Mouse (Mus musculus): Measurements from ENCODE around the gene Marc2. TPM values are rescaled to one million over a fixed set of nuclear protein-coding genes. Genes with fewer than 3 reads are reported as not detected.

Gene Marc2
- polyA plus RNA-seq, 1 experiment from 2014 or later: 213 TPM

GRCm38 (mm10) chr1:184822678-184823077 is 23.6 kb downstream of the Marc2 start:
- H3K9me3 ChIP-seq (ENCODE audit: low read length): no peaks in the 10 kb centered on the region
- no peak overlapping the region for H3K27ac ChIP-seq (ENCODE audit: low read length)
- no peak for TF ChIP-seq CTCF (IDR thresholded peaks at IDR 0.05)
- TF ChIP-seq EP300 (IDR thresholded peaks at IDR 0.05): no peak
- H3K27me3 ChIP-seq (replicated peaks; ENCODE audit: insufficient read depth, low read length): no peaks in the 10 kb centered on the region
- DNase-seq (ENCODE audit: low spot score) (no peak), ATAC-seq (no peak)
- H3K9ac ChIP-seq (replicated peaks; ENCODE audit: low read depth): no peak overlapping the region
- H3K4me2 ChIP-seq (replicated peaks; ENCODE audit: low read depth, low read length): no peak overlapping the region
- H3K4me1 ChIP-seq (ENCODE audit: insufficient read depth, low read depth, low read length): no peaks in the 10 kb centered on the region
- H3K36me3 ChIP-seq (ENCODE audit: insufficient read depth, low read length): peaks cover 12% of the 10 kb centered on the region; the same call in 1 of the 2 replicates
- WGBS: 24% methylated on average over 11 of the region's 11 CpGs
- H3K4me3 ChIP-seq (ENCODE audit: low read depth, low read length): no peak overlapping the region

DNA sequence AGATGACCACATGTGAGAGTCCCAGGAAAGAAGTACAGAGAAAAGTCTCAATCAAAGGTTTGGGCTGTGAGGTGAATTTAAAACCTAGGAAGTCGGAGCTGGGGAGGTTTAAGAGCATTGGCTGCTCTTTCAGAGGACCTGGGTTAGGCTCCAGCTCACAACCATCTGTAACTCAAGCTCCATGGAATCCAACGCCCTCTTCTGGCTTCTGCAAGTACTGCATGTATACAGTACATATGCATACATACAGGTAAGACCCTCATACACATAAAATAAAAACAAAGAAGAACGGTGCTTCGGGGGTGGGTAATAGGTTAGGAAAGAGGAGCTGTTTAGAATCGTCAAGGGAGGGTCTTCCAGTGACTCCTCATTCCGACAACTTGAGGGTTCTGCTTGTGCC is 28.5 kb downstream of the Marc2 start:
- 78% methylated on average over 6 of the region's 6 CpGs for WGBS
- TF ChIP-seq CTCF (IDR thresholded peaks at IDR 0.05) (peak; percentile 40), EP300 (IDR thresholded peaks at IDR 0.05) (no peak)
- peaks cover 25% of the 10 kb centered on the region; the same call in 1 of the 2 replicates for H3K36me3 ChIP-seq (ENCODE audit: insufficient read depth, low read length)

GRCm38 (mm10) chr1:184811716-184812250 is 34.5 kb downstream of the Marc2 start:
- H3K27ac ChIP-seq (ENCODE audit: low read length): no peak overlapping the region
- no peak overlapping the region for H3K4me3 ChIP-seq (ENCODE audit: low read depth, low read length)
- no peaks in the 10 kb centered on the region for H3K4me1 ChIP-seq (ENCODE audit: insufficient read depth, low read depth, low read length)
- DNase-seq (ENCODE audit: low spot score): no peak
- ATAC-seq: no peak
- no peak overlapping the region for H3K9ac ChIP-seq (replicated peaks; ENCODE audit: low read depth)
- no peak overlapping the region for H3K4me2 ChIP-seq (replicated peaks; ENCODE audit: low read depth, low read length)
- WGBS: 77% methylated on average over 8 of the region's 8 CpGs
- no peak for TF ChIP-seq EP300 (IDR thresholded peaks at IDR 0.05)
- no peaks in the 10 kb centered on the region for H3K9me3 ChIP-seq (ENCODE audit: low read length)
- H3K36me3 ChIP-seq (ENCODE audit: insufficient read depth, low read length): peaks cover 8% of the 10 kb centered on the region; the same call in 1 of the 2 replicates
- no peaks in the 10 kb centered on the region for H3K27me3 ChIP-seq (replicated peaks; ENCODE audit: insufficient read depth, low read length)

More for the DNA sequence above, 28.5 kb downstream of the Marc2 start:
- Histone ChIP-seq H3K27ac (ENCODE audit: low read length) (no peak overlapping the region), H3K4me2 (replicated peaks; ENCODE audit: low read depth, low read length) (no peak overlapping the region), H3K4me1 (ENCODE audit: insufficient read depth, low read depth, low read length) (no peaks in the 10 kb centered on the region), H3K9ac (replicated peaks; ENCODE audit: low read depth) (no peak overlapping the region), H3K4me3 (ENCODE audit: low read depth, low read length) (no peak overlapping the region), H3K9me3 (ENCODE audit: low read length) (no peaks in the 10 kb centered on the region), H3K27me3 (replicated peaks; ENCODE audit: insufficient read depth, low read length) (no peaks in the 10 kb centered on the region)
- DNase-seq (ENCODE audit: low spot score) (no peak), ATAC-seq (no peak)

DNA sequence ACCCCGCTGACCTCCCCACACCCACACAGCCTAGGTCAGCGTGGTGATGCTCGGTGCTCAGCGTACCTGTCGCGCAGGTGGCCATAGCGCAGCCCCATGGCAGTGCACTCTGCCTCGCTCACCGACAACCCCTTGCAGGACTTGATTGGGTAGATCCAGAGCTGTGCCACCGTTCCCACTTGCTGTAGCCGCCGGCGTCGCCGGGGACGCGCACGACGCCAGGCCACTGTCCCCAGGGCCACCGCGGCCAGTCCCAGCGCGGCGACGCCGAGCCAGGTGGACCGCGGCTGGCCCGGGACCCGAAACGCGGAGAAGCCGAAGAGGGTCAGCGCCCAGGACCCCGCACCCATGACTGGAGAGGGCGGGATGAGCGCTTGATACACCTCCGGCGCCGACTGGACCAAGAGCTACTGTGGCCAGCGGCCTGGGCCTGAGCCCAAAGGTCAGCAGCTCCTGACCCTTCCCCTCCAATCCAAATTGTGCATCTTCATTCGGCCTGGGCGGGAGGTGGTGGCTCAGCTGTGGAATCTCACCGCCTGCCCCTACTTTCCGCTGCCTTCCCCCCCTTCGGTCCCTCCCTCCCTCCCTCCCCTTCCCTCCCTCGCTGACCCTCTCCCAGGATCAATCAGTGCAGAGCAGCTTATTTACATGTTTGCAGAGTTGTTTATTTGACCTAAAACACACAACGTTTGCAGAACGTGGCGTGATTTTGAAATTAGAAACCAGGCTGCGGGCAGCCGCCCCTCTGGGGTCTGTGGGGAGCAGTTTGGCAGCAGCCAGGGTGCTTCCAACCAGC is 35.3 kb downstream of the Marc2 start, which contains the start of gene Marc1:
Marc1 (minus strand) TSS at position 534 of the 796 bp plus-strand sequence.
- H3K9me3 ChIP-seq (ENCODE audit: low read length): no peaks in the 10 kb centered on the region
- H3K27me3 ChIP-seq (replicated peaks; ENCODE audit: insufficient read depth, low read length): no peaks in the 10 kb centered on the region
- no peak within 1 kb of the TSS for H3K9ac ChIP-seq (replicated peaks; ENCODE audit: low read depth)
- H3K4me1 ChIP-seq (ENCODE audit: insufficient read depth, low read depth, low read length): no peaks in the 10 kb centered on the region
- 8% methylated on average over 52 of the region's 52 CpGs for WGBS
- peaks cover 4% of the 10 kb centered on the region; the same call in 1 of the 2 replicates for H3K36me3 ChIP-seq (ENCODE audit: insufficient read depth, low read length)
- DNase-seq (ENCODE audit: low spot score): no peak
- TF ChIP-seq EP300 (IDR thresholded peaks at IDR 0.05): no peak
- TF ChIP-seq CTCF (IDR thresholded peaks at IDR 0.05): no peak
- H3K27ac ChIP-seq (ENCODE audit: low read length): no peak within 1 kb of the TSS
- peak within 1 kb of the TSS; percentile 42 for H3K4me2 ChIP-seq (replicated peaks; ENCODE audit: low read depth, low read length)
- no peak; the same call in 1 of the 2 replicates for ATAC-seq
- H3K4me3 ChIP-seq (ENCODE audit: low read depth, low read length): peak within 1 kb of the TSS; percentile 8; the same call in 1 of the 2 replicates

DNA sequence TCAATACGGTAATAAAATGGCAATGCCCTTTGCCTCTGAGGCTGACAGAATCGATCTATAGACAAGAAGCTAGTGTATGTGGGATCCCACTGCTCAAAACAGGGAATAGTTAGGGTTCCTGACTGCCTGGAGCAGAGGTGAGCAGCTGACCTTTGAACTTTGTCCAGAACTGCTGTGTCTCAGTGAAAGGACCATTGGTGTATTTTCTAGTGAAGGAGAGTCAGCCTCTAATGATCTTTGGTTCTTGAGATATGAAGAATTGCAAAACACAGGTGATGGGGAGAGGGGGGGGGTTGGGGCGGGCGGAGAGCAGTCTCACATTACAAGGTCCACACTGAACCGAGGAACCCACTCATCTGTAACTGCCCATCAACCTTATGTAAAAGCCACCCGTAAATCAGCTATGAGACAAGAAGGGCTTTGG is 36.7 kb downstream of the Marc2 start:
- Histone ChIP-seq H3K4me3 (ENCODE audit: low read depth, low read length) (no peak overlapping the region), H3K4me1 (ENCODE audit: insufficient read depth, low read depth, low read length) (no peaks in the 10 kb centered on the region), H3K27ac (ENCODE audit: low read length) (no peak overlapping the region), H3K27me3 (replicated peaks; ENCODE audit: insufficient read depth, low read length) (no peaks in the 10 kb centered on the region), H3K4me2 (replicated peaks; ENCODE audit: low read depth, low read length) (no peak overlapping the region), H3K9me3 (ENCODE audit: low read length) (no peaks in the 10 kb centered on the region), H3K36me3 (ENCODE audit: insufficient read depth, low read length) (no peaks in the 10 kb centered on the region), H3K9ac (replicated peaks; ENCODE audit: low read depth) (no peak overlapping the region)
- 61% methylated on average over 6 of the region's 6 CpGs for WGBS
- no peak for DNase-seq (ENCODE audit: low spot score)
- ATAC-seq: no peak
- TF ChIP-seq EP300 (IDR thresholded peaks at IDR 0.05) (no peak), CTCF (IDR thresholded peaks at IDR 0.05) (no peak)

GRCm38 (mm10) chr1:184808418-184809012 is 37.7 kb downstream of the Marc2 start:
- DNase-seq (ENCODE audit: low spot score) (no peak), ATAC-seq (no peak; the same call in 1 of the 2 replicates)
- no peak overlapping the region for H3K4me2 ChIP-seq (replicated peaks; ENCODE audit: low read depth, low read length)
- H3K27me3 ChIP-seq (replicated peaks; ENCODE audit: insufficient read depth, low read length): no peaks in the 10 kb centered on the region
- H3K9me3 ChIP-seq (ENCODE audit: low read length): no peaks in the 10 kb centered on the region
- no peaks in the 10 kb centered on the region for H3K36me3 ChIP-seq (ENCODE audit: insufficient read depth, low read length)
- TF ChIP-seq CTCF (IDR thresholded peaks at IDR 0.05): no peak
- no peak for TF ChIP-seq EP300 (IDR thresholded peaks at IDR 0.05)
- no peak overlapping the region for H3K27ac ChIP-seq (ENCODE audit: low read length)
- no peak overlapping the region for H3K4me3 ChIP-seq (ENCODE audit: low read depth, low read length)
- H3K4me1 ChIP-seq (ENCODE audit: insufficient read depth, low read depth, low read length): no peaks in the 10 kb centered on the region
- no peak overlapping the region for H3K9ac ChIP-seq (replicated peaks; ENCODE audit: low read depth)
- WGBS: 72% methylated on average over 17 of the region's 17 CpGs
